Mouse (Mus musculus) monocyte, adult 59 days (primary cell): Measurements from ENCODE around the gene Cant1. TPM values are rescaled to one million over a fixed set of nuclear protein-coding genes. Genes with fewer than 3 reads are reported as not detected.

ENCODE experiments used
- total RNA-seq, 2 experiments: library from RNA; stranded (reverse); gene quantifications; one replicate each; pipeline ENCODE4 v1.2.4; 2023

Gene Cant1
- total RNA-seq: 10 to 100 TPM; 36.0 to 36.1 TPM

DNA sequence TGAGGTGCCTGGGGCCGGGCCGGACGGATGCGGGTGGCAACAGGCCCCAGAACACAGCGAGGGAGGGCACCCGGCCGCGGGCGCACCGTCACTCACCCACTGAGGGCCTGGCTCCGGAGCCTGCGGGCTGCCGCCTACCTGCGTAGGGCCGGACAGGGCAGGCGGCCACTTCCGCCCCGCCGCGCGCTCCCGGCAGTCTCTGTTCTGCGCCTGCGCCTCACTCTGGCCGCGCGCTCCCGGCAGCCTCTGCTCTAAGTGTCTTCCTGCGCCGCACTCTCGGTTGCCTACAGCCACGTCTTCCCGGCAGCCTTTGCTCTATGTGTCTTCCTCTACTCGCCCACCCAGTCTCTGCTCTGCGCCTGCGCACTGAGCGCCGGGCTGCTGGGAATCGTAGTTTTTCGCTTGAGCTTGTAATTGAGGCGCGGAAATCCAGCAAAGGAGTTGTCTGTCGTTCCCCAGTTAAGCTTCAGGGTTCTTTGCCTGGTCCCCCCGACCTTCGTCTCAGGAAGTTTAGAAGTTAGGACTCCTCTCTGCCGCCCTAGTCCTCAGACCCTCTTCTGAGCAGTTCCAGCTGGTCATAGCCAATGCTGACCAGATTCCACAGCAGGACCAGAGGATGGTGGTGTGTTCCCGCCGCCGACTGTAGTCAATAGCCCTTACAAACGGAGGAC lies at the start of gene Cant1:
TSS of gene Cant1 (minus strand) at position 253 of the 671 bp plus-strand sequence.

DNA sequence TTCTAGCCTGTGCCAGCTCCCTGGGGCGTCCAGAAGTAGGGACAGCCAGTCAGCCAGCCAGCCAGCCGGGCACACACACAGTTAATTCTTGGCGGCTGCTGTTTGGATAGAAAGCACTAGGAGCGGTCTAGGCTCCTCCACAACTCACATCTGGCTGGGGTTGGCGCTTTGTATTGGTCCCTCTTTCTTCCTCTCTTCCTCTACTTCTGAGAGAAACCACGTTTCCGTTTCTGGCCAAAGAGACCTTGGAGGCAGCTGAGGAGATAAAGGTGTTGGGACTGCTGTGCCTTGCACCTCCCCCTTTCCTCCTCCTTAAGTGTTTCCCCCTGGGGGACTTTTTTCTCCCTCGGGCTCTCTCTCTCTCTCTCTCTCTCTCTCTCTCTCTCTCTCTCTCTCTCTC lies 9.1 kb upstream of the Cant1 start, which contains the start of gene C1qtnf1:
TSS of gene C1qtnf1 (plus strand) at position 218 of the 400 bp plus-strand sequence.

DNA sequence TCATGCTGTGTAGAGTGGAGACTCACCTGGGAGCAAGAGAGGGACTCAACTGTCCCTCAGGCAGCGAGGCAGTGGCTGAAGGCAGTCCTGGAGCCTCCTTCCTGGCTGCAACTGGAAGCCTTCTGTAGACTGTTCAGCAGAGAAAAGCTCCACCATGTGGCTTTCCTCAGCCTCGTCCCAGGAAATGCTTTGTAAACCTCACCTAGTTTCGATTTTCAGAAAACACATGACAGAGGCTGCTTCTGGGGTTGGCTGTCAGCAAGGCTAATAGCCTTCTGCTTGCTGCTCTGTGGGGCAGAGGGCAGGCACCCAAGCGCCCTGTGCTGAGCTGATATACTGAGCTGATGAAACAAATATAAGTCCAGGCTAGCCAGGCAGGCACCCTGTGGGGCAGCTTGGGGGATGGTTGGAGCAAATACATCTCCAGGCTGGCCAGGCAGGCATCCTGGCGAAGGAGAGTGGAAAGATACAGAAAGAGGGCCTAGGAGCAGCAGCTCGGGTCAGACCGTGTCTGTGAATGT lies 17.1 kb downstream of the Cant1 start, which contains the start of gene Lgals3bp:
TSS of gene Lgals3bp (minus strand) at position 333 of the 521 bp plus-strand sequence.

Other genes with a start within 250 kb of the Cant1 start
- gene Cyth1, start 170.5 kb downstream of the Cant1 start, total RNA-seq: 10 to 100 TPM; 63.2 to 81.4 TPM
- 10 to 100 TPM; 33.3 to 34.2 TPM for gene Usp36, start 128.8 kb downstream of the Cant1 start, total RNA-seq
- 1 to 10 TPM; 2.9 to 3.1 TPM for gene Cep295nl, start 76.6 kb downstream of the Cant1 start, total RNA-seq
- gene Timp2, start 63.3 kb downstream of the Cant1 start, total RNA-seq: 10 to 100 TPM; 87.7 to 92.6 TPM
- gene Lgals3bp, start 17.0 kb downstream of the Cant1 start, total RNA-seq: 100 to 1,000 TPM; 131 to 147 TPM
- not detected for gene C1qtnf1, start 9.1 kb upstream of the Cant1 start, total RNA-seq
- 10 to 100 TPM; 13.5 to 15.9 TPM for gene Engase, start 57.7 kb upstream of the Cant1 start, total RNA-seq